Mouse (Mus musculus) granulocyte monocyte progenitor cell, adult 5-6 weeks (primary cell): ENCODE results near the gene Ankrd13d. TPM values are rescaled to one million over a fixed set of nuclear protein-coding genes. Genes with fewer than 3 reads are reported as not detected.
"Not testable (repeated sequence)": the region's sequence is repeated elsewhere in the genome, so short reads cannot be mapped to it uniquely, and the experiment has no call there.

Experiments
- ATAC-seq: replicated peaks from 2 replicates; pipeline ENCODE4 v1.8.0; 2016; ENCODE audit warnings: mild to moderate bottlenecking, moderate TSS enrichment, inconsistent platforms; ENCODE audit not compliant: poor library complexity, severe bottlenecking
- total RNA-seq, 2 experiments: library from RNA; stranded (forward) in 1 of 2; stranded (reverse) in 1 of 2; fragments of 200-712, 200-1000 nt in 1 of 2; fragments of >200 nt in 1 of 2; fragmentation: Nextera tagmentation in 1 of 2; gene quantifications; 2 replicates each; pipeline ENCODE4 v1.2.3; 2014 to 2017

Ankrd13d gene
- total RNA-seq, 2 experiments from 2014 or later, result 3.9 to 7.2 TPM

DNA sequence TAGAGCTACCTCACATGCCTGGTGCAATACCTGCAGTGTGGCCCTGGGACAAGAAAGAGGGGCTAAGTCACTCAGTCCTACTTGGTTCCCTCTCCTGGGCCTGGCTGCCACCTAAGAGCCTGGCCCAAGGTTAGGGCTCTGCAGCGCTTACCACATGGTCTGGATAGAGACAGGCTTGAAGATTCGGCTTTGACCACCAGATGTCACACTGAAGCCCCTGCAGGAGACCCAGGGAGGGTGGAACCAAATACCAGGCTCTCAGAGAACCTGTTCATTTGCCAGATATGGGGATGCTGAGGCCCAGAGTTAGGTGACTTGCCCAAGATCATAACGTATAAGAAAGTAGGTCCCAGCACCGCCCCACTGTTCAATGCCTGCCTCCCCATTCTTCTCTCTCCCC lies 17.0 kb downstream of the Ankrd13d start:
- no peak for ATAC-seq

GRCm38 (mm10) chr19:4264171-4264780 lies 18.7 kb downstream of the Ankrd13d start:
- no peak for ATAC-seq

DNA sequence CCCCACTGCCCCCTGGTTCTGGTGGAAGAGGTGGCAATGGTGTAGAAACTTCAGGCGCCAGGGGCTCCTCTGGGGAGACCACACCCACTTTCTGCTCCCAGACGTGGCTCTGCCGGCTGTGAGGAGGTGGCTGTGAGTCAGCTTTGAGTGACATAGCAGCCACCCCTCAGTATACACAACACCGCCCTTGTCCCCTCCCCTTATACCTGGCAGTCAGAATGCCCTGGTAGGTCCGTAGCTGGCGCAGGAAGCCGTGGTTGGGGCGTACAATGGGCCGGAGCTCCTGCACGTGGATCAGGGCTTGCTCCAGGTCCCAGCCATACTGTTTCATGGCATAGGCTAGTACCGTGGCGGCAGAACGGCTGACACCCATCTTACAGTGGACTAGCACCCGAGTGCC lies 19.2 kb downstream of the Ankrd13d start:
- peak; percentile 34 for ATAC-seq

DNA sequence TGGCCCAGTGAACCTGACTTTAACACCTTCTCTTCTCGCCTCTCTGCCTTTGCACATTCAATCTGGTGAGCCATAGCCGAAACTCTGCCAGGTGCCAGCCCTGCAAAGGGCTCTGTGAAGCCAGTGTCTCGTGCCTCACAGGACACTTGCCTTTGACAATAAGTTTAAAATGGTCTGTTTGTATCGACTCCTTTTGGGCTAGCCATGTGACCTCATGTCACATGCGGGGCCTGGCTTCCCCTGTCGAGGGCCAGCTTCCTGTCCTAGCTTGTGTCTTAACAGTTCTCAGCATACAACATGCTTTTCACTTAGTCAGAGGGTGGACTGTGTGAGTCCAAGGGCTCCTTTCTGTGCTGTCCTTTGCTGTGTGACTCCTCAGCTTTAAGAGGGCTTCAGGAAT lies 20.2 kb downstream of the Ankrd13d start:
- no peak for ATAC-seq

GRCm38 (mm10) chr19:4261038-4261698 lies 21.8 kb downstream of the Ankrd13d start:
- no peak; the same call in 1 of the 2 replicates for ATAC-seq

GRCm38 (mm10) chr19:4257897-4258252 lies 25.1 kb downstream of the Ankrd13d start:
- no peak for ATAC-seq

DNA sequence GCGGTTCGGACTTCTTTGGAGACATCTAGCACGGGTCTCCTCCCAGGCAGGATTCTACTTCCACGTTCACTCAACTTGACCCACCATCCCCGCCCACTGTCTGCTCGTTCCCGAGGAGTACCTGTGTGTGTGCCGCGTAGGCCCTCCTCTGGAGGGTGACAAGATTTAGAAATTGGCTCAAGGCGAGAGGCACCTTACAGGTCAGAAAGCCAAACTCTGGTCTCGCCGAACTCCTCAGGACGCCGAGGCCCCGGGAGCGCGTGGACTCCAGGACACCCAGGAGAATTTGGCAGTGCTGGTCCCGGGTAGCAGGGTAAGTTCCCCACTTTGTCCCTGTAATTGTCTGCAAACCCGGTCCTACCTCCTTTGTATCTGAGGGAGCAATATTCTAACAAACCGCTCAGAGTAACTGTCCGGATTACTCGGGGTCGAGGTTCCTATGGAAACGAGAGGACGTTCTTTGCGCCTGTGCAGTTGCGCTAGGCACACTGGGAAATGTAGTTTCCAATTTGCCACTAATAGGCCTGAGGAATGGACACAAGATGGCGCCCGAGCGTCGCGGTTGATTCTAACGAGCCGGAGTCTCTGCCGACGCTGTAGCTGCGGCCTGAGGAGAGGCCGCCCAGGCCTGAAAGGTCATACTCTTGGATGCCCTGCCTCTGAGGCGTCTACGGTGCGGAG lies 25.6 kb downstream of the Ankrd13d start:
- peak; percentile 89 for ATAC-seq

- no peak for ATAC-seq
Measured at GRCm38 (mm10) chr19:4255583-4256162, 27.3 kb downstream of the Ankrd13d start.

DNA sequence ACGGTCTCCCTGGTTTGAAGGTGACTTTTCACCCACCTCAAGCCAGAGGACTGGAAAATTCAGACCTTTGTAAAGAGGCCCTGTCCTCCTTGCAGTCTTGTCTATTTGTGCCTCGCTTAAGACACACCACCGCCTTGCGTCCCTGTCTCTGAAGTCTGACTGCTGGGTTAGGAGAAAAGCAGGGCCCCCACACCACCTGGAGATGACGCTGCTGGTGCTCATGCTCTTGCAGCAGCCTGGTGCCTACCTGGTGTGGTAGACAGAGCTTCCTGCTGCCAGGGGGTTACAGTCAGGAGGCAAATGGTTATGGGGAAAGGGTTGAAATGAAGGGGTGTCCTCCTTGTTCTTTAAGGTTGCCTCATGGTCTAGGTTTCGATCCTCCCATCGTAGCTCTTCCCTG lies 28.7 kb downstream of the Ankrd13d start:
- ATAC-seq, result no peak

GRCm38 (mm10) chr19:4248683-4249082 lies 34.3 kb downstream of the Ankrd13d start:
- not testable (repeated sequence) for ATAC-seq

- peak; percentile 30; the same call in 1 of the 2 replicates for ATAC-seq
Measured at GRCm38 (mm10) chr19:4247010-4247409, 35.9 kb downstream of the Ankrd13d start.

- ATAC-seq, result no peak
Measured at GRCm38 (mm10) chr19:4244775-4245174, 38.2 kb downstream of the Ankrd13d start.

- ATAC-seq, result no peak
Measured at GRCm38 (mm10) chr19:4242416-4242815, 40.5 kb downstream of the Ankrd13d start.

DNA sequence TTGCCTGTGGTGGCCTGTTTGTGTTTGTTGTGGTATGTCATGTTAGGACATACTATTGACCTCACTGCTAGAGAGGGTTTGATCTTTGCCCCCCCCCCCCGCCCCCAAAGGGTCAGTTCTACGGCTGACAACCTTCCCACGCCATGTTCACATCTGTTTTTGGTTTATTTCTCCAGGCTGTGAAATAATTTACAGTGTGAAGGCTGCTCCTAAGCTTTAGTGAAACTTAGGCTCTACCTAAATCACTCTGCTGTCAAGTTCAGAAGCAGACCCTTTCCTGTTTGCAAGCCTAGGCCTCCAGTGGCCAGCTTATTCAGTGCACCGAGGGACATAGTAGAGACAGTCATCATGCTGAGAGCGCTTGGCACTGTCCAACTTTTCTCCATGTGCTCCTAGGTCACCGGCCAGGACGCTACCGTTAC lies 42.7 kb downstream of the Ankrd13d start:
- no peak for ATAC-seq

- no peak for ATAC-seq
Measured at GRCm38 (mm10) chr19:4234548-4234947, 48.4 kb downstream of the Ankrd13d start.

GRCm38 (mm10) chr19:4232651-4233050 lies 50.3 kb downstream of the Ankrd13d start:
- ATAC-seq, result no peak

DNA sequence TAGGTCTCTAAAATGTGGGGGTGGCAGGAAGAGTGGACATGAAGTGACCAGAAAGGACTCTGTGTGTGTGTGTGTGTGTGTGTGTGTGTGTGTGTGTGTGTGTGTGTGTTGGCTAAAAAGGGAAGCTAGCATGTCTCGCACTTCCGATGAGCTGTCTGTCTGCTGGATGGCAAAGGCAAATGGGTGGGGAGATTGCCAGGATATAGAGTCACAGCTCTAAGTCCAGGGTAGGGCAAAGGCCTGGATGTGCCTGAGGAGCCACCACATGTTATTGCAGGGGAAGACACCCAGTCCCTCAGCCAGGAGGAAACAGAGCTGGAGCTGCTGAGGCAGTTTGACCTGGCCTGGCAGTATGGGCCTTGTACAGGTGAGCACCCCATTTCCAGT lies 50.8 kb downstream of the Ankrd13d start:
- peak; percentile 19 for ATAC-seq

GRCm38 (mm10) chr19:4231253-4232185 lies 51.4 kb downstream of the Ankrd13d start, which contains the start of gene Pold4:
Pold4 (plus strand) TSS chr19:4231899.
- peak; percentile 76 for ATAC-seq

GRCm38 (mm10) chr19:4230415-4230814 lies 52.5 kb downstream of the Ankrd13d start:
- ATAC-seq, result no peak

GRCm38 (mm10) chr19:4229451-4230076 lies 53.4 kb downstream of the Ankrd13d start:
- ATAC-seq, result no peak
